Mouse (Mus musculus): ENCODE data around the gene Hrc. TPM values are rescaled to one million over a fixed set of nuclear protein-coding genes. Genes with fewer than 3 reads are reported as not detected.

Gene Hrc
- polyA plus RNA-seq, 1 experiment from 2014 or later = 0.54 TPM

- peak within 1 kb of the TSS; percentile 27; the same call in 1 of the 2 replicates for H3K9ac ChIP-seq
- under 1% methylated on average over 38 of the region's 38 CpGs for WGBS (ENCODE audit: insufficient replicate concordance)
Measured at GRCm38 (mm10) chr7:45333431-45333982, 1.6 kb upstream of the Hrc start, which contains the start of gene Trpm4. Gene Trpm4 (minus strand): TSS chr7:45333780.

DNA sequence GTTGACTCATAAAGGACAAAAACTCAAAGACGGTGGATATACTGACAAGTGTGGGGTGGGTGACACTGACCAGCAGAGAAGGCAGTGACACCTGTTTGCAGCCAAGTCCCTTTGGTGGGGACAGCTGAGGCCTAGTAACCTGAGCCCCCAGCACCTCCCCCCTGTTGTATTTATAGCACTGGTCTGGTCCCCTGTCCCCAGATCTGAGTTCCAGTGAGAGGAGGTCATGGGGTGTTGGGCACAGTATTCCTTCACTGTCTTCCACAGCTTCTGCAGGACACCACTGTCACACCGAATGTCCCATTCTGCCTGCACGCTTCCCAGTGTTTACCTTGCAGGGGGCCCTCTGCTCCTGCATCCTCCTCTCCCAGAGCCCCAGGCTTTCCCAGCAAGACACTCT is 485 bp upstream of the Hrc start:
- Histone ChIP-seq H3K4me1 (replicated peaks) (peaks cover 34% of the 10 kb centered on the region), H3K27me3 (peaks cover 86% of the 10 kb centered on the region), H3K36me3 (replicated peaks) (no peaks in the 10 kb centered on the region), H3K4me3 (replicated peaks) (no peak overlapping the region), H3K27ac (replicated peaks) (no peak overlapping the region), H3K9me3 (replicated peaks) (no peaks in the 10 kb centered on the region), H3K9ac (no peak overlapping the region), H3K4me2 (no peak overlapping the region)
- 51% methylated on average over 3 of the region's 3 CpGs for WGBS (ENCODE audit: insufficient replicate concordance)
- no peak for ATAC-seq (ENCODE audit: insufficient read depth)

More at GRCm38 (mm10) chr7:45333431-45333982, 1.6 kb upstream of the Hrc start, which contains the start of gene Trpm4:
- Histone ChIP-seq H3K4me2 (peak within 1 kb of the TSS; percentile 74), H3K27me3 (peaks cover 75% of the 10 kb centered on the region), H3K4me3 (replicated peaks) (peak within 1 kb of the TSS; percentile 56), H3K4me1 (replicated peaks) (peaks cover 23% of the 10 kb centered on the region), H3K36me3 (replicated peaks) (no peaks in the 10 kb centered on the region), H3K9me3 (replicated peaks) (no peaks in the 10 kb centered on the region), H3K27ac (replicated peaks) (no peak within 1 kb of the TSS)
- ATAC-seq (ENCODE audit: insufficient read depth) = no peak; the same call in 1 of the 2 replicates

DNA sequence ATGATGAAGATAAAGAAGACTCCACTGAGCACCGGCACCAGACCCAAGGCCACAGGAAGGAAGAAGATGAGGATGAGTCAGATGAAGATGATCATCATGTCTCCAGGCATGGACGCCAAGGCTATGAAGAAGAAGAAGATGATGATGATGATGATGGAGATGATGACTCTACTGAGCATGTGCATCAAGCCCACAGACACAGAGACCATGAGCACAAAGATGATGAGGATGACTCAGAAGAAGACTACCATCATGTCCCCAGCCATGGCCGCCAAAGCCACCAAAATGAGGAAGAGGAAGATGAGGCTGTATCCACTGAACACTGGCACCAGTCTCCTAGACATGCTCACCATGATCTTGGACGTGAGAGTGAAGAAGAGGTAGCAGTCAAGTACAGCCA is 1.2 kb downstream of the Hrc start:
- Histone ChIP-seq H3K4me2 (no peak overlapping the region), H3K27ac (replicated peaks) (no peak overlapping the region), H3K27me3 (peaks cover 96% of the 10 kb centered on the region), H3K4me3 (replicated peaks) (no peak overlapping the region), H3K4me1 (replicated peaks) (peaks cover 51% of the 10 kb centered on the region), H3K9me3 (replicated peaks) (no peaks in the 10 kb centered on the region), H3K9ac (no peak overlapping the region), H3K36me3 (replicated peaks) (no peaks in the 10 kb centered on the region)
- 51% methylated on average over 4 of the region's 4 CpGs for WGBS (ENCODE audit: insufficient replicate concordance)
- ATAC-seq (ENCODE audit: insufficient read depth) = no peak

GRCm38 (mm10) chr7:45337469-45337868 is 2.4 kb downstream of the Hrc start:
- peaks cover 58% of the 10 kb centered on the region for H3K4me1 ChIP-seq (replicated peaks)
- no peak overlapping the region for H3K9ac ChIP-seq
- no peak overlapping the region for H3K4me2 ChIP-seq
- 10% methylated on average over 4 of the region's 4 CpGs for WGBS (ENCODE audit: insufficient replicate concordance)
- no peaks in the 10 kb centered on the region for H3K36me3 ChIP-seq (replicated peaks)
- H3K9me3 ChIP-seq (replicated peaks) = no peaks in the 10 kb centered on the region
- peaks cover 90% of the 10 kb centered on the region for H3K27me3 ChIP-seq
- H3K27ac ChIP-seq (replicated peaks) = no peak overlapping the region
- H3K4me3 ChIP-seq (replicated peaks) = no peak overlapping the region
- ATAC-seq (ENCODE audit: insufficient read depth) = no peak

GRCm38 (mm10) chr7:45338161-45338911 is 3.2 kb downstream of the Hrc start:
- ATAC-seq (ENCODE audit: insufficient read depth) = no peak
- H3K4me2 ChIP-seq = peak overlapping the region; percentile 88
- 5% methylated on average over 14 of the region's 14 CpGs for WGBS (ENCODE audit: insufficient replicate concordance)
- H3K9me3 ChIP-seq (replicated peaks) = no peaks in the 10 kb centered on the region
- H3K27ac ChIP-seq (replicated peaks) = no peak overlapping the region
- peaks cover 49% of the 10 kb centered on the region for H3K4me1 ChIP-seq (replicated peaks)
- no peak overlapping the region for H3K9ac ChIP-seq
- H3K36me3 ChIP-seq (replicated peaks) = no peaks in the 10 kb centered on the region
- H3K4me3 ChIP-seq (replicated peaks) = no peak overlapping the region
- peaks cover 89% of the 10 kb centered on the region for H3K27me3 ChIP-seq

DNA sequence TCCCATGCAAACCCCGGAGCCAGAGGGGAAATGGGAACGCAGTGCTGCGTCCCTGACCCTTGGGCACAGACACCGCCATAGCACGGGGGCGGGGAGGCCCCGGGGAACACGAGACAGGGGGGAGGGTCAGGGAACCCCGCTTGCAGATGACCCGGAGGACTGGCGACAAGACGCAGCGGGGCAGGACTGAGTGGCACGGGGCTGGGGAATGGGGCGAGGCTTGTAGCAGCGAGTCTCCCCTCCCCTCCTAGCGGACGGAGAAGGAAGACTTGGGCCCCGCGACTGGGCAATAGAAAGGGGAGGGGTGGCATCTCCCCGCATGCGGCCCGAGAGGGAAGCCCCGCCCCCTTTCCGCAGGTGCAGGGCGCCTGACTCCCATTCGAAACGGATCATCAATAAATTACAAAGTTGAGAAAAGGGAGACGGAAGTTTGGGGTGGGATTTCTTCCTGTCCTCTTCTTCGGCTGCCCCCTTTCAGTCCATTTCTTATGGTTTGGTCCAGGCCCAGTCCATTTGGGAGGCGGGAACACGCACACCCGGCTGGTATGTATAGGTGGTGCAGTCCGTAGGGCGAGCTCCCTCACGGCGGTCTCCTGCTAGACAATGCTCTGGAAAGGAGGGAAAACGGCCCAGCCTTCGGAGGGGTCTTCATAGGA is 4.4 kb downstream of the Hrc start:
- no peaks in the 10 kb centered on the region for H3K9me3 ChIP-seq (replicated peaks)
- H3K4me3 ChIP-seq (replicated peaks) = peak overlapping the region; percentile 61
- peaks cover 45% of the 10 kb centered on the region for H3K4me1 ChIP-seq (replicated peaks)
- H3K27ac ChIP-seq (replicated peaks) = no peak overlapping the region
- H3K27me3 ChIP-seq = peaks cover 83% of the 10 kb centered on the region
- no peaks in the 10 kb centered on the region for H3K36me3 ChIP-seq (replicated peaks)
- under 1% methylated on average over 34 of the region's 39 CpGs for WGBS (ENCODE audit: insufficient replicate concordance)
- peak overlapping the region; percentile 56 for H3K9ac ChIP-seq
- ATAC-seq (ENCODE audit: insufficient read depth) = peak; percentile 73
- peak overlapping the region; percentile 88 for H3K4me2 ChIP-seq

DNA sequence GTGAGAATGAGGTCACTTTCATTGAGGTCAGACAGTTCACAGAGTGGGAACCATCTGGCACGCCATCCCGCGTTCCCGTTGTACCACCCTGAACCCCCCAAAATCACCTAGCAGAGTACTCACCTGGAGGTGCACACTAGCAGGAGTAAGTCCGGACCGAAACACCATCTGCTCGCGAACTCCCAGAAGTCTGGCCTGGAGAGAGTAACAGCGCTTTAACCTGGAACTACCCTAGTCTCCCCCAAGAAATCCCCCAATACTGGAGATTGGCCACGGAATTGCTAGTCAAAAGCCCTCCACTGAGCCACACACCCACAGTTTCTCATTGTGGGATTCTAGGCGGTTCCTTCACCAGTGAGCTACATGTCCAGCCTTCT is 5.0 kb downstream of the Hrc start:
- ATAC-seq (ENCODE audit: insufficient read depth) = no peak
- Histone ChIP-seq H3K4me3 (replicated peaks) (peak overlapping the region; percentile 61), H3K36me3 (replicated peaks) (no peaks in the 10 kb centered on the region), H3K4me2 (peak overlapping the region; percentile 88), H3K9me3 (replicated peaks) (no peaks in the 10 kb centered on the region), H3K27me3 (peaks cover 78% of the 10 kb centered on the region), H3K27ac (replicated peaks) (no peak overlapping the region), H3K9ac (peak overlapping the region; percentile 56; the same call in 1 of the 2 replicates), H3K4me1 (replicated peaks) (peaks cover 45% of the 10 kb centered on the region)
- WGBS (ENCODE audit: insufficient replicate concordance) = 2% methylated on average over 11 of the region's 11 CpGs

- peak; percentile 33; the same call in 1 of the 2 replicates for ATAC-seq (ENCODE audit: insufficient read depth)
- peak overlapping the region; percentile 61 for H3K4me3 ChIP-seq (replicated peaks)
- peaks cover 45% of the 10 kb centered on the region for H3K4me1 ChIP-seq (replicated peaks)
- H3K9ac ChIP-seq = 0 out of 2 replicates have a peak overlapping the region, but pooled peaks have one; percentile 56
- H3K27me3 ChIP-seq = peaks cover 71% of the 10 kb centered on the region
- peak overlapping the region; percentile 88 for H3K4me2 ChIP-seq
- no peaks in the 10 kb centered on the region for H3K36me3 ChIP-seq (replicated peaks)
- WGBS (ENCODE audit: insufficient replicate concordance) = under 1% methylated on average over 11 of the region's 11 CpGs
- no peaks in the 10 kb centered on the region for H3K9me3 ChIP-seq (replicated peaks)
- no peak overlapping the region for H3K27ac ChIP-seq (replicated peaks)
Measured at GRCm38 (mm10) chr7:45340669-45341068, 5.6 kb downstream of the Hrc start.

DNA sequence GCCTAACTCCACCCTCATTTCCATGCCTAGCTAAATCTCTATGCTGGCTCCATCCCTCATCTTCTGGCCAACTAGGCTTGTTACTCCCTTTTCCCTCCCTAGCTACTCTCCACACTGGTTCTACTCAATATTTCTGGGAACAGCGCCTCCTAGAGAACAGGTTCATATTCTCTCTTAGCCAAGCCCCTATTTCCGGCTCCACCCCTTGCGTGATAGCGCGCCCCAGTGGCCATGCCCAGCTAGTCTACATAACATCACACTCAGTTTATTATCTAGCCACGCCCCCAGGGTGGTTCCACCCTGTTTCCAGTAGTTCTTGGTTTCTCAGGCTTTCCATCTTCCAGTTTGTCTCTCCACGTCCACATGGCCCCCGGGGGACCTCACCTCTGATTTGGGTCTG is 6.2 kb downstream of the Hrc start:
- no peak overlapping the region for H3K27ac ChIP-seq (replicated peaks)
- peak overlapping the region; percentile 61 for H3K4me3 ChIP-seq (replicated peaks)
- peaks cover 65% of the 10 kb centered on the region for H3K27me3 ChIP-seq
- no peaks in the 10 kb centered on the region for H3K9me3 ChIP-seq (replicated peaks)
- peak overlapping the region; percentile 88 for H3K4me2 ChIP-seq
- H3K9ac ChIP-seq = no peak overlapping the region
- H3K4me1 ChIP-seq (replicated peaks) = peaks cover 45% of the 10 kb centered on the region
- no peaks in the 10 kb centered on the region for H3K36me3 ChIP-seq (replicated peaks)
- ATAC-seq (ENCODE audit: insufficient read depth) = peak; percentile 16; the same call in 1 of the 2 replicates
- 3% methylated on average over 8 of the region's 8 CpGs for WGBS (ENCODE audit: insufficient replicate concordance)

- peaks cover 45% of the 10 kb centered on the region for H3K4me1 ChIP-seq (replicated peaks)
- H3K9me3 ChIP-seq (replicated peaks) = no peaks in the 10 kb centered on the region
- H3K27me3 ChIP-seq = peaks cover 65% of the 10 kb centered on the region
- no peak overlapping the region for H3K4me3 ChIP-seq (replicated peaks)
- no peaks in the 10 kb centered on the region for H3K36me3 ChIP-seq (replicated peaks)
- no peak for ATAC-seq (ENCODE audit: insufficient read depth)
- 82% methylated on average over 11 of the region's 11 CpGs for WGBS (ENCODE audit: insufficient replicate concordance)
- no peak overlapping the region for H3K27ac ChIP-seq (replicated peaks)
- no peak overlapping the region for H3K4me2 ChIP-seq
- H3K9ac ChIP-seq = no peak overlapping the region
Measured at GRCm38 (mm10) chr7:45342081-45342480, 7.0 kb downstream of the Hrc start.

GRCm38 (mm10) chr7:45343543-45343942 is 8.5 kb downstream of the Hrc start:
- WGBS (ENCODE audit: insufficient replicate concordance) = 18% methylated on average over 13 of the region's 13 CpGs
- no peak overlapping the region for H3K9ac ChIP-seq
- no peaks in the 10 kb centered on the region for H3K9me3 ChIP-seq (replicated peaks)
- ATAC-seq (ENCODE audit: insufficient read depth) = no peak
- no peaks in the 10 kb centered on the region for H3K36me3 ChIP-seq (replicated peaks)
- H3K27ac ChIP-seq (replicated peaks) = no peak overlapping the region
- peaks cover 51% of the 10 kb centered on the region for H3K27me3 ChIP-seq
- peaks cover 36% of the 10 kb centered on the region for H3K4me1 ChIP-seq (replicated peaks)
- no peak overlapping the region for H3K4me2 ChIP-seq
- no peak overlapping the region for H3K4me3 ChIP-seq (replicated peaks)

Measured in liver, embryonic 15.5 days (tissue).